Mouse (Mus musculus) erythroblast, embryonic 14.5 days (primary cell): Measurements from ENCODE around the gene Nthl1. TPM values are rescaled to one million over a fixed set of nuclear protein-coding genes. Genes with fewer than 3 reads are reported as not detected.

ENCODE experiments used
- H3K27me3 ChIP-seq: 2 replicates; pipeline ENCODE4 v1.6.1; 2012; ENCODE audit warnings: inconsistent platforms; ENCODE audit not compliant: control insufficient read depth
- H3K36me3 ChIP-seq: 2 replicates; pipeline ENCODE4 v1.6.1; 2012; ENCODE audit warnings: mild to moderate bottlenecking, inconsistent platforms; ENCODE audit not compliant: control insufficient read depth
- H3K4me1 ChIP-seq: 2 replicates; pipeline ENCODE4 v1.6.1; 2012; ENCODE audit warnings: inconsistent platforms; ENCODE audit not compliant: control insufficient read depth
- H3K4me3 ChIP-seq: replicated peaks from 2 replicates; pipeline ENCODE3; 2012; ENCODE audit warnings: moderate library complexity, mild to moderate bottlenecking, inconsistent platforms
- H3K9me3 ChIP-seq: 2 replicates; pipeline ENCODE4 v1.6.1; 2012; ENCODE audit warnings: low read length, inconsistent platforms, mixed read lengths; ENCODE audit not compliant: control insufficient read depth
- GATA1 ChIP-seq: IDR thresholded peaks from 2 replicates; pipeline ENCODE4 v1.6.1; 2012; ENCODE audit warnings: low read length, inconsistent platforms, mixed read lengths
- TAL1 ChIP-seq: IDR thresholded peaks from 3 replicates; pipeline ENCODE4 v1.6.1; 2012; ENCODE audit warnings: low read length, inconsistent platforms, mixed read lengths
- polyA plus RNA-seq: library from polyadenylated mRNA; stranded (reverse); fragments of >175 nt; gene quantifications from 2 replicates; pipeline ENCODE4 v1.2.3, GENCODE M21; 2012

The Nthl1 gene
- polyA plus RNA-seq, 1 experiment = 0.04 TPM

DNA sequence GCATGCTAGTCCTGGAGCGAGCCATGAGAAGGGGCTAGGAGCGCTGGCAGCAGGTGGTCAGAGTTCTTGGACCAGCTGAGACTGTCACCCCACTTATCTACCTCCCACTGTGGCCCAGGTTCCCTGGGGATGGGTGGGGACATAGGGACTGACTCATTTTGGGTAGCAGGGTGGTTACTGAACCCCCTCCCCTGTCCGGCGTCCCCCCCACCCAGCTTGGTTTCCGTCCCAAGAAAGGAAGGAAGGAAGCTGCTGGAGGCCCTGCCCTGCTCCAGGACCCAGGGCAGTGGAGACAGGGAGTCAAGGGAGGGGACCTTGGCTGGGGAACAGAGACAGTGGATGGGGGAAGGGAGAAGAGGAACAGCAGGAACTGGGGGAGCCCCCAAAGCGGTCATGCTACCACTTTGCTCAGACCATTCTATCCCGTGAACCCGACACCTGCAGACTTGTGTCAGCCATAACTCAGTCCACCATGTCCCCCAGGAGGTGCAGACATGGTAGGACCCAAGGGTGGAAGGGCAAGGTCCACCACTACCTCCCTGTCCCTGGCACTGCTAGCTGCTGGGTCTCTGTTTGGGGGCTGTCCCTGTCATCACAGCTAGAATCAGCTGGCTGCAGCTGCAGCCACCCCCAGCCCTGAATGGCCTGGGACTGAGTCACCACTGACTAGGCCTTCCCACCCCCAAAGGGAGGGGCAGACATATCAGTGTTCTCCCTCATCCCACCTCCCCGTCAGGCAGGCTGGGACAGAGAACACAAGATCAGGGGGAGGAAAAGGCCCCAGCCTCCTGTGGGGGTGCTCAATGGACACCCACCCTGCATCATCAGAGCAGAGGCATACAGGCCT lies 12.6 kb downstream of the Nthl1 start:
- H3K4me3 ChIP-seq = no peak overlapping the region
- H3K27me3 ChIP-seq = peaks cover 27% of the 10 kb centered on the region
- H3K36me3 ChIP-seq = no peaks in the 10 kb centered on the region; the same call in 1 of the 2 replicates
- no peaks in the 10 kb centered on the region for H3K9me3 ChIP-seq
- H3K4me1 ChIP-seq = peaks cover 23% of the 10 kb centered on the region
- TF ChIP-seq TAL1 (no peak), GATA1 (no peak)

DNA sequence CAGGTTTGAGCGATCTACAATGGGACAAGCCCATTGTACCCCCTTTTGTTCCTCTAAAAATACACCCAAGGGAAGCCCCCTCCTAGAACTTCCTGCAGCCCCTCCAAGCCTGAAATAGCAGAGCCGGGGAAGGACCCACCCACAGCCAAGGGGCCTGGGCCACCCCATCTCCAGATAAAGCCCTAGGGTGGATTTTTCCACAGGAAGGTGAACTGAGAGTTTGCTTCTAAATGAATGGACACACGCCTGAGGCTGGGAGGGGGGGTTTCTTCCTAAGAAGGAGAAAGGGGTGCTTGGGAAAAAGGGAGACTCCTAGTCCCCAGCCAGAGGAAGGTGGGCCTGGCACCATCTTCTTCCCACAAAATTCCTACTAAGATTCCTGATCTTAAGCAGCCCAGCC lies 13.4 kb downstream of the Nthl1 start:
- TF ChIP-seq TAL1 = no peak
- TF ChIP-seq GATA1 = no peak
- H3K36me3 ChIP-seq = no peaks in the 10 kb centered on the region; the same call in 1 of the 2 replicates
- peaks cover 24% of the 10 kb centered on the region for H3K4me1 ChIP-seq
- no peak overlapping the region for H3K4me3 ChIP-seq
- no peaks in the 10 kb centered on the region for H3K9me3 ChIP-seq
- peaks cover 35% of the 10 kb centered on the region for H3K27me3 ChIP-seq

DNA sequence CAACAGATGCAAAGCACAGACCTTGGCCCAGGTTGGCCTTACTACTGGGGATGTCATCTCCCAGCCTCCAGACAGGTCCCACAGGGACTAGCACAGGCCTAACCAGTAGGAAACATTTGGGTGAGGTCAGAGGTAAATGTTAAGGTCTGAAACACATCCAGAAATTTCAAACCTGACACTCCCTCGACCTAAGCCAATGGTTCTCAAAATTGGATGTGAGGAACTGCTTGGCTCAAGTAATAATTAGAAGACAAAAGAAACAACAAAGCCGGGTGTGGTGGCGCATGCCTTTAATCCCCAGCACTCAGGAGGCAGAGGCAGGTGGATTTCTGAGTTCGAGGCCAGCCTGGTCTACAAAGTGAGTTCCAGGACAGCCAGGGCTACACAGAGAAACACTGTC lies 13.9 kb downstream of the Nthl1 start:
- H3K4me1 ChIP-seq = peaks cover 24% of the 10 kb centered on the region
- peaks cover 39% of the 10 kb centered on the region for H3K27me3 ChIP-seq
- H3K9me3 ChIP-seq = no peaks in the 10 kb centered on the region
- H3K4me3 ChIP-seq = no peak overlapping the region
- H3K36me3 ChIP-seq = no peaks in the 10 kb centered on the region; the same call in 1 of the 2 replicates
- TF ChIP-seq GATA1 (no peak), TAL1 (no peak)

DNA sequence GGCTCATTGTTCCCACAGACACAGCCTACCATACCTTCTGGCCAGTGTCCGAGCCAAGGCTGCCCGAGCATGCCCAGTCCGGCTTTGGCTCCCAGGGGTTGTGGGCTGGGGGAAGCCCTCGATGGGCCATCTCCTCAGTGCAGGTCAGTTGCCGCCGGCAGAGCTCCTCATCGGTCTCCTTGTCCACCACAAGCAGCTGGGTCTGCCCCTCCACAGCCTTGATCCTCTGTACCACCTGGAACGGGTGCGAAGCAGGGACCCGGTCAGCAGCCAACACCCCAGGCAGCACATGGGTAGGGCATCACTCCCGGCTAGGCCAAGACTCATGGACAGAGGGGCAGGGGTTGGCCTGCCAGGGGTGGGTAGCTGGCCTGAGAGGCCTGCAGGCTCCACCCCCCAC lies 15.0 kb downstream of the Nthl1 start:
- TF ChIP-seq TAL1 = no peak
- TF ChIP-seq GATA1 = no peak
- no peak overlapping the region for H3K4me3 ChIP-seq
- H3K27me3 ChIP-seq = peaks cover 49% of the 10 kb centered on the region
- no peaks in the 10 kb centered on the region for H3K9me3 ChIP-seq
- peaks cover 24% of the 10 kb centered on the region for H3K4me1 ChIP-seq
- no peaks in the 10 kb centered on the region for H3K36me3 ChIP-seq

DNA sequence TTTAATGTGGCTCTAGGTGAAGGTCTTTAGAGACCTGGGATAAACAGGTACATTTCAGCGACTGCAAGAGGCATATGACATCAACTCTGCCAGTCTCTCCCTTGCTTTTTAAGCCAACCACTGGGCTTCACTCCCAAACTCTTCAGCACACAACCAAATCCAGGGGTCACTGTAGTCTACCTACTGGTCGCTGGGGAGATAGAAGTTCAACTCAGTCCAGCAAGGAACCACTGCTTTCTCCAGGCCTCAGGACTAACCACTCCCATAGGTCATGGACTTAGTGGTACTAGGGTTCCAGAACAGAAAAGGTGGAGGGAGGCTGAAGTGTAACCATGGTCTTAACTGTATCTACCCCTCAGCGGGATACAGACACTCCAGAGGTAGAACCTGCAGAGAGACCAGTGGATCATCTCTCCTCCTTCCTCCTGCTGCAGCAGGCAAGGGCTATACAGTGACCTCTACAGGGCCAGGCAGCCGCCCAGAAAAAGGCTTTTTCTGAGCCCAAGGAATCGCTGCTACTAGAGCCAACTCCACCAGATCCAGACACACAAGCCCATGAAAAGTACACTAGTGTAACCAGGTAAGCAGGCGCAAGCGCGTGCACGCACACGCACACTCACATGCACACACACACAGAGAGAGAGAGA lies 16.4 kb downstream of the Nthl1 start:
- H3K9me3 ChIP-seq = no peaks in the 10 kb centered on the region
- H3K4me1 ChIP-seq = peaks cover 24% of the 10 kb centered on the region
- H3K27me3 ChIP-seq = peaks cover 58% of the 10 kb centered on the region
- H3K4me3 ChIP-seq = no peak overlapping the region
- TF ChIP-seq TAL1 = no peak
- TF ChIP-seq GATA1 = no peak
- no peaks in the 10 kb centered on the region for H3K36me3 ChIP-seq

DNA sequence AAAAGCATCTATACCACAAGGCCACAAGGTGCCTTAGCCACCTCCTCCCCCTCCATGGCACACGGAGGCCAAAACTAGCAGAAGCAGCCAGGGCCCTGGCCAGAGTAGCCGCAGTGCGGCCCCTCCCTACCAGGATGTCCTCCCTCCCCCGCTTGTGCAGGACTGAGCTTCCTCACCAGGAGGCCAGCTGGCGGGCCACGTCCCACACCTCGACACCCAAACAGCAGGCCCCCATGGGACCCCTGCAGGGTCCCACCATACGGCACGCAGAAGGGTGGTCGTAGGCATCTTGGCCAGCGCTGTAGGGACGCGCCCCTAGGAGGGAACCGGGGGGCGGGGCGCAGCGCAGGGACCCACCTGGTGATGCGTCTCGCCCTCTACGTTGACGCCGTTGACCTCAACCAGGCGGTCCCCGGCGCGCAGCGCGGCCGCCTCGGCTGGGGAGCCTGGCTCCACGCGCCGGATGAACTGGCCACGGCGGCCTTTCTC lies 17.1 kb downstream of the Nthl1 start:
- Histone ChIP-seq H3K27me3 (peaks cover 64% of the 10 kb centered on the region), H3K9me3 (no peaks in the 10 kb centered on the region), H3K4me1 (peaks cover 26% of the 10 kb centered on the region), H3K4me3 (peak overlapping the region; percentile 55), H3K36me3 (no peaks in the 10 kb centered on the region)
- TF ChIP-seq GATA1 (no peak), TAL1 (no peak)

DNA sequence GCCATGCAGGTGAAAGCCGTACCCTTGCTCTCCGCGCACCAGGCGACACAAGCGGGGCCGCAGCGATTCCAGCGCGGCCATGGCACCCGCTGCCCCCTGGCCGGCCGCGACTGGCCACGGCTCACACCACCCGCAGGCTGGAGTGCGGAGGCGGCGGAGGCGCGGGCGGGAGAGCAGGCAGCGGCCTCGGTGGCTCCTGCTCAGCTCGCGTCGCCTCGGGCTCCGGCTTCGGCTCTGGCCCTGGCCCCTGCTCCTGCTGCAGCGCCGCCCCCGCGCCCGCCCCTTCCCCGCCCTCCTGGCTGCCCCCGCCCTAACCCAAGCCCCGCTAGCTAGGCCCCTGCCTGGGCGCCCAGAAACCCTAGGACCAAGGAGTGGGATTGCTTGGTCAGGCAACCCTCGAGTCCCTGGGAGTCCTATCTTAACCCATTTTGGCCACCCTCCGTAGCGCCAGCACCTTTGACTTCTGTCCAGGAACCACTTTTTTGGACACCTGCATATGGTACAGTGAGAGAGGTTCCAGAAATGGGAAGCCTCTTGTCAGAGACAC lies 17.7 kb downstream of the Nthl1 start, which contains the start of gene Slc9a3r2:
Gene Slc9a3r2 (minus strand): TSS at position 258 of the 547 bp plus-strand sequence.
- Histone ChIP-seq H3K36me3 (no peaks in the 10 kb centered on the region), H3K4me1 (peaks cover 20% of the 10 kb centered on the region), H3K4me3 (peak within 1 kb of the TSS; percentile 55), H3K9me3 (no peaks in the 10 kb centered on the region), H3K27me3 (peaks cover 64% of the 10 kb centered on the region)
- no peak for TF ChIP-seq TAL1
- no peak for TF ChIP-seq GATA1

DNA sequence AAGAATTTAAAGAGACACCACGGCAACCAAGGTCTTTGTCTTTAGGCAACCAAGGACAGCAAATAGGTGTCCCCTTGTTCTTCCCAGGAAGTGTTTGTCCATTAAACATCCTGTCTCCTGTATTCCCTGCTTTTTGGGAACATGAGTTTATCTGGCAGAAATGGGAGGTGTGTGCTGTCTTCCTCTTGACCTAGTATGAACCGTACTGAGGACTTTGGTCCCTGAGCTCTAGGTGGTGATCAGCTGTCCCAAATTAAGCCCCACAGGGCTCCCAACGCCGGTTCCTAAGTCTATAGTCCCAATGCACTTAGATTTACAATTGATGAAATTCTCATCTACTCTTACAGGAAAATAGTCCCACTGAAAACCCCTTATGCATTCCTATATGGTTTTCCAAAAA lies 18.3 kb downstream of the Nthl1 start:
- no peak overlapping the region for H3K4me3 ChIP-seq
- peaks cover 64% of the 10 kb centered on the region for H3K27me3 ChIP-seq
- peaks cover 20% of the 10 kb centered on the region for H3K4me1 ChIP-seq
- TF ChIP-seq TAL1 (no peak), GATA1 (no peak)
- H3K9me3 ChIP-seq = no peaks in the 10 kb centered on the region
- H3K36me3 ChIP-seq = no peaks in the 10 kb centered on the region

DNA sequence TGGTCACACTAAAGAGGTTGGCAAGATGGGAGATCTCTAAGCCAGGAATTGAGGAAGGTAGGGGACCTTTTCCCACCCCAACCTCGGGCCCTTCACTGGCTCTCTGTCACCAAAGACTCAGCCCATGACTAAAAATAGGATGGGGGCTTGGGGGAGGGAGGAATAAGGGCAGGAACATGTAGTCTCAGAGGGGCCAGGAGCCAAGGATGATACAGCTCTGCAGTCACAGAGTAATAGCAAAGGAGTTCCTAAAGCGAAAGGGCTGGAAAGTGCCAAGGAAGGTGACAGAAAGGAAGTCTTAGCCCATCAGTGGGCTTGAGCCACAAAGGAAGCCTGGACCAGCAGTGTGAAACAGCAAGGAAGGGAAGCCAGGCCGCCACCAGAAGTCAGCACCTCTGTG lies 19.4 kb downstream of the Nthl1 start:
- peaks cover 73% of the 10 kb centered on the region for H3K27me3 ChIP-seq
- no peak for TF ChIP-seq GATA1
- TF ChIP-seq TAL1 = no peak
- no peaks in the 10 kb centered on the region for H3K9me3 ChIP-seq
- H3K4me3 ChIP-seq = no peak overlapping the region
- H3K36me3 ChIP-seq = no peaks in the 10 kb centered on the region
- H3K4me1 ChIP-seq = peaks cover 20% of the 10 kb centered on the region
